Mouse (Mus musculus) frontal cortex, postnatal 36 days (tissue): ENCODE results near the gene Gm27029.
"Not testable (repeated sequence)": the region's sequence is repeated elsewhere in the genome, so short reads cannot be mapped to it uniquely, and the experiment has no call there.

Experiments used
- DNase-seq, 2 experiments: peaks; one replicate each; pipeline ENCODE4 v3.0.0; 2022; ENCODE audit warnings: low spot score in 2 of 2

The Gm27029 gene

DNA sequence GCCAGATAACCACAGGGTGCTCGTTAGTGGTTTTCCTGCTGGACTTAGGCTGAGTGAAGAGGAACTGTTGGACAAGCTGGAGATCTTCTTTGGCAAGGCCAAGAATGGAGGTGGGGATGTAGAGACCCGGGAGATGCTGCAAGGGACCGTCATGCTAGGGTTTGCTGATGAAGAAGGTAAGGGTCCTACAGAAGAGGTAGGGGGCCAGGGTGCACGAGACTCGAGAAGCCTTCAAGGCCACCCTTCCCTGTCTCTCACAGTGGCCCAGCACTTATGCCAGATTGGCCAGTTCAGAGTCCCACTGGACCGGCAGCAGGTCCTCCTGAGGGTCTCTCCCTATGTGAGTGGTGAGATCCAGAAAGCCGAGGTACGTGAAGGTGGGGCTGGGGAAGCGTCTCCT lies 33.0 kb upstream of the Gm27029 start:
- DNase-seq = no peak

DNA sequence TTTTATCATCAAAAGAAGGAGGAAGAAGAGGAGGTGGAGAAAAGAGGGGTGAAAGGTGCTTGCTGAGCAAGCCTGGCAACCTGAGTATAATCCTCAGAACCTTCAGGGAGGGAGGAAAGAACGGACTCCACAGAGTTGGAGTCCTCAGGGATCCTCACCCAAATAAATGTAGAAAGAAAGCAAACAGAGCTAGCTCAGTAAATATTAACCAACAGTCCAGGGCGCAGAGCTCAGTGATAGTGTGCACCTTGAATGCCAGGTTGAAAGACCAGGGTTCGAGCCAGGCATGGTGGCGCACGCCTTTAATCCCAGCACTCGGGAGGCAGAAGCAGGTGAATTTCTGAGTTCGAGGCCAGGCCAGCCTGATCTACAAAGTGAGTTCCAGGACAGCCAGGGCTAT lies 31.0 kb upstream of the Gm27029 start:
- DNase-seq = no peak

DNA sequence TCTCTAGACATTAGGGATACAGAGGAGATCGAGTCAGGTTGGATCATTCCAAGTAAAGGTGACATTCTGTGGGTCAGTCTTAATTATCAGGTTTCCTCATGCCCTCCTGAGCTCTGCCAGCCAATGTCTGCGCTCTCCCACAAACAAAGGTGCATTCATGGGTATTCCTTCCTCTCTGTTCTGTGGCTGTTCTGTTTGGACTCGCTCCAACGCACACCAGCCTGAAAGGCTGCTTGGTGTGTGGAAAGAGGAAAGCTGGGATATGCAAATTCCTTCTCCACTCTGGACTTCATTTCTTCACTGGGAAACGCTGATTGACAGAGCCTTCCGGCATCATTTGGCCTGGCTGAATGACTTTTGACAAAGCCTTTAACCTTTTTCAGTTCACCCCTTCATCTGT lies 30.1 kb upstream of the Gm27029 start:
- DNase-seq = no peak

DNA sequence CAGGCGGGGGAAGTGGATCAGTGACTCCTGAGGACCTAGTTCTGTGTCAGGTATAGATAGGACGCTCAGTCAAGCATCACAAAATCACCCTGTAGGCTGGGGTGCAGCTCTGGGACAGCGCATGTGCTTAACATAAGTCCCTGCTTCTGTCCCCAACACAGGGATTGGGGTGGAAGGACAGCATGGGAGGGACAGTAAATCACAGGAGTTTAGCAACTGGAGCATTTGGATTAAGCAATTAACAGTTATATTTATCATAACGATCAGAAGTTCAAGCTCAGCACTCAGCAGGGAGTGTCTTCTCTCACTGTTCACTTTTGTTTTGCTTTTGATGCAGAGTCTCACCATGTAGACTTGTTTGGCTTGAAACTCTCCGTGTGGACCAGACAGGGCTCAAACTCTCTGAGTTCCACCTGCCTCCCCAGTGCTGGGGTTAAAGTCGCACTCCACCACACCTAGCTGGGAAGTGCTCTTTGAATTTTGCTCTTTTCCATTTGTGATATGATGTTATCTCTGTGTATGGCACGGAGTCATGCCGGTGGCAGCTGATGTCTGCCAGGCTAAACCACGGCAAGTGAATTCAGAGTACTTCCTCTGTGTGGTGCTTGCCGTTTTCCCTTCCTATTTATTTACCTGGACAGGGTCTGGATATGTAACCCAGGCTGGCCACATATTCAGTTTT lies 27.6 kb upstream of the Gm27029 start:
- no peak for DNase-seq

GRCm38 (mm10) chr11:101451536-101451935 lies 26.9 kb upstream of the Gm27029 start:
- DNase-seq = no peak

GRCm38 (mm10) chr11:101450394-101450793 lies 25.8 kb upstream of the Gm27029 start:
- no peak for DNase-seq

DNA sequence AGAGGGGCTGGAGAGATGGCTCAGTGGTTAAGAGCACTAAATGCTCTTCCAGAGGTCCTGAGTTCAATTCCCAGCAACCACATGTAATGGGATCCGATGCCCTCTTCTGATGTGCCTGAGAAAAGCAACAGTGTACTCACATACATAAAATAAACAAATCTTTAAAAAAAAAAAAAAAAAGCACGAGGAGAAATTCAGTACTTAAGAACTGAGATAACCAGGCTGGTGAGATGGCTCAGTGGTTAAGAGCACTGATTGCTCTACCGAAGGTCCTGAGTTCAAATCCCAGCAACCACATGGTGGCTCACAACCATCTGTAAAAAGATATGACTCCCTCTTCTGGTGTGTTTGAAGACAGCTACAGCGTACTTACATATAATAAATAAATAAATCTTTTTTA lies 25.0 kb upstream of the Gm27029 start:
- not testable (repeated sequence) for DNase-seq

GRCm38 (mm10) chr11:101448899-101449298 lies 24.3 kb upstream of the Gm27029 start:
- no peak for DNase-seq

GRCm38 (mm10) chr11:101448274-101448746 lies 23.7 kb upstream of the Gm27029 start, which contains the start of gene Ifi35:
Ifi35 (plus strand) TSS chr11:101448407.
- DNase-seq = no peak

DNA sequence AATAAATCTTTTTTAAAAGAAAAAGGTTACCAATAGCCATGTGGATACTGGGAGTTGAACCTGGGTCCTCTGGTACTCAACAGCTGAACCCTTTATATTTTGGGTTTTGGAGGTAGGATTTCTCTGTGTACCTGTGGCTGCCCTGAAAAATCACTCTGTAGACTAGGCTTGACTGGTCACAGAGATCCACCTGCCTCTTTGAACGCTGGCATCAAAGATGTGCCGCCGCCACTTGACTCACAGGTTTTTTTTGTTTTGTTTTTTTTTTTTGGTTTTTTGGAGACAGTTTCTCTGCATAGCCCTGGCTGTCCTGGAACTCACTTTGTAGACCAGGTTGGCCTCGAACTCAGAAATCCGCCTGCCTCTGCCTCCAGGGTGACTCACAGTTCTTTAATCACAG lies 23.2 kb upstream of the Gm27029 start:
- no peak for DNase-seq

DNA sequence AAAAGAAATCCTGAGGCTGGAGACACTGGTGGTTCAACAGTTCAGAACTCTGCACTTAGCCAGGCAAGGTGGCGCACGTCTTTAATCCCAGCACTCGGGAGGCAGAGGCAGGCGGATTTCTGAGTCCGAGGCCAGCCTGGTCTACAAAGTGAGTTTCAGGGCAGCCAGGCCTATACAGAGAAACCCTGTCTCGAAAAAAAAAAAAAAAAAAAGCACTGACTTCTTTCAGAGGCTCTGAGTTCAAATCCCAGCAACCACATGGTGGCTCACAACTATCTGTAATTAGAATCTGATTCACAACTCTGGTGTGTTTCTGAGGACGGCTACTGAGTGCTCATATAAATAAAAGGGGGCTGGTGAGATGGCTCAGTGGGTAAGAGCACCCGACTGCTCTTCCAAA lies 22.3 kb upstream of the Gm27029 start:
- not testable (repeated sequence) for DNase-seq

DNA sequence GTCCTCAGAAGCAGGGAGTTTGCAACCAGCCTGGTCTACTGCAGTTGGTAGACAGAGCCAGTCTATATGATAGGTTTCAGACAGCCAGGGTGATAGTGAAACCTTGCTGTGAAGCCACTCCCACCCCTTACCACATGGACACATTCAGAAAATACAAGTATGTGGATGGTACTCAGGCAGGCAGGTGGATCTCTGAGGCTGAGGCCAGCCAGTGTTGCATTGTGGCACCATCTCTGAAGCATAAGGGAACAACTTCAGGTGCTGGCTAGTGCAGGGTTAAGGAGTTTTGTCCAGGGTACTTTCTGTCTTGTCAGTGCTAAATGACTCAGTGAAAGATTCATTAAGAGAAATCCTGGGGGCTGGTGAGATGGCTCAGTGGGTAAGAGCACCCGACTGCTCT lies 21.7 kb upstream of the Gm27029 start:
- no peak for DNase-seq

- DNase-seq = no peak
Observed at GRCm38 (mm10) chr11:101442760-101443159, 18.2 kb upstream of the Gm27029 start.

DNA sequence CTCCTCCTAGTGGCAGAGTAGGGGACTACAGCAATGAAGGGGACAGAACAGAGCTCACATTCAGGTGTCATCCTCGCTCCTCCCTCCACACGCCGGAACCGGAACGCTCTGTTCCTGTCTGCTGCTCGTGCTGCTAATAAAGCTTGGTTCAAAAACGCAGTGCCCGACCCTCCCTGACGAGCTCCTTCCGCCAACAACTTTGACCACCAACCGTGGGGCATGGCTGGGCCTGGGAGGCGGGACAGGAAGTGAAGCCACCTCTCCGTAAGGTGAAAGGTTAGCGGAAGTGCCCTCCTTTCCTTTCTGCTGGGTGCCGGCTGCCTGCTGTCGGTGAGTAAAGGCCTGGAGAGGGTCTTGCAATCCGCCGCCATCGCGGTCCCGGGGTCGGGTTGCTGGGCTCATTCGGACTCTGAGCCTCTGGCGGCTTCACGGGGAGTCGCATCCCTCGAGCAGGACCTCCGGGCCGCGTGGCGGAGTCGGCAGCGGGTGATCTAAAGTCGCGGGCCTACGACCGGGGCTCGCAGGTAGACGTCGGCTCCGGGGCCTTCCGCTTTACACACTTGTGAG lies 17.6 kb upstream of the Gm27029 start, which contains the start of gene Rpl27:
Rpl27 (plus strand) TSS at position 172 of the 567 bp plus-strand sequence.
- DNase-seq = peak; percentile 95 to 97

DNA sequence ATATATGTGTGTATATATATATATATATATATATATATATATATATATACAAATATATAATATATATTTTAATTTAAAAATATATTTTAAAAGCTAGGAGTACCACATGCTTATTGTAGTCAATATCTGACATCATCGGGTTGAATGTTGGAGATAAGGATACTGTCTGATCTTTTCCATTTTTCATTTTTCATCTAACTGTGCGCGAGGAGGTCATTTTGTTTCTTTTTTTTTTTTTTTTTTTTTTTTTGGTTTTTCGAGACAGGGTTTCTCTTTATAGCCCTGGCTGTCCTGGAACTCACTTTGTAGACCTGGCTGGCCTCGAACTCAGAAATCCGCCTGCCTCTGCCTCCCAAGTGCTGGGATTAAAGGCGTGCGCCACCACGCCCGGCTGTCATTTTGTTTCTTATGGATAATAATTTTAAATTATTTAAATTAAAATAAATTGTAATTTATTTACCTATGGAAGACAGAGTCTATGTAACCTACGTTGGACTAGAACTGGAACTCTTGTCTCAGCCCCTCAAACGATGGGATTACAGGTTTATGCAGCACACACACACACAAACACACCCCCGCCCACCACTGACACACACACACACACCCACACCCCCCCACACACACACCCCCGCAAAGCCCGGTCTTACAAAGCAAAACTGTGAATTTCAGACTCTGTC lies 17.0 kb upstream of the Gm27029 start:
- not testable (repeated sequence) for DNase-seq

GRCm38 (mm10) chr11:101438006-101438405 lies 13.4 kb upstream of the Gm27029 start:
- DNase-seq = not testable (repeated sequence)

GRCm38 (mm10) chr11:101436916-101437315 lies 12.3 kb upstream of the Gm27029 start:
- no peak for DNase-seq

GRCm38 (mm10) chr11:101435831-101436230 lies 11.2 kb upstream of the Gm27029 start:
- DNase-seq = no peak

GRCm38 (mm10) chr11:101433396-101433795 lies 8.8 kb upstream of the Gm27029 start:
- no peak for DNase-seq

GRCm38 (mm10) chr11:101431327-101431726 lies 6.7 kb upstream of the Gm27029 start:
- no peak for DNase-seq

- no peak for DNase-seq
Observed at GRCm38 (mm10) chr11:101426165-101426564, 1.6 kb upstream of the Gm27029 start.

GRCm38 (mm10) chr11:101424925-101425813 lies 573 bp upstream of the Gm27029 start, which contains the start of the genes Rundc1 and Ptges3l:
Rundc1 (plus strand) TSS chr11:101425085.
Ptges3l (minus strand) TSS chr11:101425333.
- DNase-seq = peak; percentile 97 to 98
